Mouse (Mus musculus) cerebellum, adult 18-20 months (tissue): ENCODE measurements around the gene Sec24d.
A peak's percentile ranks its signal among the peaks of the same experiment; 100 is the strongest.

ENCODE experiments used
- DNase-seq, 2 experiments: peaks; one replicate each; pipeline ENCODE4 v3.0.0; 2021

Sec24d gene

GRCm38 (mm10) chr3:123266753-123267651, at the start of gene Sec24d:
Gene Sec24d, plus strand, starts transcription at chr3:123267455.
- peak; percentile 66 to 83 for DNase-seq

- DNase-seq, result no peak
These were observed 48.6 kb upstream of the Sec24d start for GRCm38 (mm10) chr3:123218646-123219045.

GRCm38 (mm10) chr3:123227276-123227675, 40.0 kb upstream of the Sec24d start:
- no peak for DNase-seq

- DNase-seq, result no peak
These were observed 35.6 kb upstream of the Sec24d start for GRCm38 (mm10) chr3:123231639-123232038.

GRCm38 (mm10) chr3:123234191-123234836, 32.9 kb upstream of the Sec24d start:
- peak; percentile 17 to 28 for DNase-seq

- DNase-seq, result no peak
These were observed 31.8 kb upstream of the Sec24d start for GRCm38 (mm10) chr3:123235495-123235894.

GRCm38 (mm10) chr3:123235921-123236320, 31.3 kb upstream of the Sec24d start, which contains the start of gene Synpo2:
Gene Synpo2, minus strand, starts transcription at chr3:123236149.
- peak; percentile 20 to 26 for DNase-seq

GRCm38 (mm10) chr3:123237039-123237438, 30.2 kb upstream of the Sec24d start:
- DNase-seq, result no peak

- no peak for DNase-seq
These were observed 29.8 kb upstream of the Sec24d start for GRCm38 (mm10) chr3:123237446-123237845.

GRCm38 (mm10) chr3:123244376-123244775, 22.9 kb upstream of the Sec24d start:
- DNase-seq, result no peak

GRCm38 (mm10) chr3:123245646-123246045, 21.6 kb upstream of the Sec24d start:
- DNase-seq, result no peak

GRCm38 (mm10) chr3:123256181-123257101, 10.8 kb upstream of the Sec24d start:
- DNase-seq, result no peak

GRCm38 (mm10) chr3:123258709-123259108, 8.5 kb upstream of the Sec24d start:
- DNase-seq, result no peak

- no peak for DNase-seq
These were observed 2.5 kb upstream of the Sec24d start for GRCm38 (mm10) chr3:123264706-123265105.

GRCm38 (mm10) chr3:123267741-123268201, 516 bp downstream of the Sec24d start:
- peak; percentile 57 to 61 for DNase-seq

- DNase-seq, result no peak
These were observed 15.8 kb downstream of the Sec24d start for GRCm38 (mm10) chr3:123282866-123283615.

- no peak for DNase-seq
These were observed 17.0 kb downstream of the Sec24d start for GRCm38 (mm10) chr3:123284284-123284683.

- no peak for DNase-seq
These were observed 18.4 kb downstream of the Sec24d start for GRCm38 (mm10) chr3:123285649-123286048.

GRCm38 (mm10) chr3:123288856-123289570, 21.8 kb downstream of the Sec24d start:
- no peak for DNase-seq

GRCm38 (mm10) chr3:123291670-123292069, 24.4 kb downstream of the Sec24d start:
- DNase-seq, result no peak

- no peak for DNase-seq
These were observed 29.4 kb downstream of the Sec24d start for GRCm38 (mm10) chr3:123296654-123297053.
